Mouse (Mus musculus): ENCODE measurements at regions not wholly inside any gene's neighbourhood (a gene's known extent, or its start where the extent isn't known, plus 50 kb on each side); places are given as distances from the start of the nearest gene placed in this dataset.

DNA sequence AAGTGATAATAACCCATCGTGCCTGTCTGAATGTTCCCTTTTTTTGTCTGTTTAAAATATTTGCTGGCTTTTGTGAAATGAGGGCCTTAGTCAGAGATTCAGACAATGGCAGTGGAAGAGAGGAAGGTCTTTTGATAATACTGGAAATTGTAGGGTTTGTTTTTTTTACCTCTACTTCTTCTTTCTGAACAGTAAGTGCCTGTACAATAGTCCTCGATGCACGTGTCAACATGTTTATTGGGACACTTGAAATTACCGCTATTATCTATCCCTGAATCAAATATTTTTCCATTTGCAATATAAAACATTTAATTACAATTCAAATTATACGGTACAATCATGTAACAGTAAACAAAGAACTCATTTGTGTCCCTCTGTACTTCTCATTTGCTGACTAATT lies 733.5 kb downstream of the Fam19a2 start:
- Histone ChIP-seq H3K27ac (no peak overlapping the region), H3K9me3 (replicated peaks; ENCODE audit: low read length) (no peaks in the 10 kb centered on the region), H3K4me1 (replicated peaks; ENCODE audit: insufficient read depth, low read length) (no peaks in the 10 kb centered on the region), H3K9ac (ENCODE audit: low read depth, low read length) (no peak overlapping the region), H3K36me3 (ENCODE audit: insufficient read depth, low read length) (no peaks in the 10 kb centered on the region), H3K27me3 (ENCODE audit: insufficient read depth, low read length) (no peaks in the 10 kb centered on the region), H3K4me3 (replicated peaks; ENCODE audit: low read depth, low read length) (no peak overlapping the region), H3K4me2 (ENCODE audit: low read length) (no peak overlapping the region)
- ATAC-seq (replicated peaks; ENCODE audit: low FRiP score, low read depth) = no peak
- no peak for TF ChIP-seq CTCF (IDR thresholded peaks at IDR 0.05; ENCODE audit: low read depth)
- 89% methylated on average over 5 of the region's 5 CpGs for WGBS
- no peak for DNase-seq (ENCODE audit: low spot score)

DNA sequence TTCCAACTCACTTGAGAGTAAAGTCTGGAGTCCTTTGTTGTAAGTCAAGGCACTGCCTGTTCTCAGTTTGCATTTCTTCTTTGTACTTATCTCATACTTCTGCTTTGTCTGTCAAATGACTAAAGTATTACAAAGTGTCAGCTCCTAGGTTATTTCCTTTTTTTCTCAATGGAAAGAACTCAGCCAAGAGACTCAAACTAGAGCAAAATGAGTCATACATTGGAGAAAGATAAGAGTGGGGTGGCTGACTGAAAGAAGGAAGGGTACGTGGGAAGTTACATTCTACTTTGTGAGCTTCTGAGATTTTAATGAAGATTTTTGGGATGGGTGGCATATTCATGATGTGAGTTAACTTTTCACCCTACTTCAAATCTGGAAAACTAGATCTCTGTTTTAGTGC lies 735.2 kb downstream of the Fam19a2 start:
- Histone ChIP-seq H3K27me3 (ENCODE audit: insufficient read depth, low read length) (no peaks in the 10 kb centered on the region), H3K4me1 (replicated peaks; ENCODE audit: insufficient read depth, low read length) (no peaks in the 10 kb centered on the region), H3K27ac (no peak overlapping the region), H3K4me3 (replicated peaks; ENCODE audit: low read depth, low read length) (no peak overlapping the region), H3K9me3 (replicated peaks; ENCODE audit: low read length) (no peaks in the 10 kb centered on the region), H3K9ac (ENCODE audit: low read depth, low read length) (no peak overlapping the region), H3K4me2 (ENCODE audit: low read length) (no peak overlapping the region), H3K36me3 (ENCODE audit: insufficient read depth, low read length) (no peaks in the 10 kb centered on the region)
- ATAC-seq (replicated peaks; ENCODE audit: low FRiP score, low read depth) = no peak
- DNase-seq (ENCODE audit: low spot score) = no peak
- no peak for TF ChIP-seq CTCF (IDR thresholded peaks at IDR 0.05; ENCODE audit: low read depth)
- 70% methylated on average over 1 of the region's 1 CpGs for WGBS

DNA sequence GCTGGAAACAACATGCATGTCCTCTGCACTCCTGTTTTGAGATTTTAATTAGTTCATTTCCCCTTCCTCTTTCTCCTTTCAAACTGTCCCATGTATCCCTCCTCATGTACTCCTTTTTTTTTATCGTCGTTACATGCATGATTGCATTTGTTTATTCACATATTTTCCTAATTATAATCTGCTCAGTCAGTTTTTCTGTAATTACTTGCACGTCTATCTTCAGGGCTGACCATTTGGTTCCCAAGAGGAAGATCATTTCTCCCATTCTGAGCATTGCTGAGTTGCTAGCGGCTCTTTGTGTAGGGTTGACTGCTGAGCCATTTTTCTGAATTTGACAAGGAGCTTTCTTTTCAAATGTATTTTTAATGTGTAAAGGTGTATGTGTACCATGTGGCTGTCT lies 781.2 kb downstream of the Fam19a2 start:
- H3K9ac ChIP-seq (ENCODE audit: low read depth, low read length) = no peak overlapping the region
- TF ChIP-seq CTCF (IDR thresholded peaks at IDR 0.05; ENCODE audit: low read depth) = no peak
- H3K27me3 ChIP-seq (ENCODE audit: insufficient read depth, low read length) = no peaks in the 10 kb centered on the region
- DNase-seq (ENCODE audit: low spot score) = no peak
- H3K36me3 ChIP-seq (ENCODE audit: insufficient read depth, low read length) = no peaks in the 10 kb centered on the region
- no peaks in the 10 kb centered on the region for H3K4me1 ChIP-seq (replicated peaks; ENCODE audit: insufficient read depth, low read length)
- ATAC-seq (replicated peaks; ENCODE audit: low FRiP score, low read depth) = no peak
- H3K9me3 ChIP-seq (replicated peaks; ENCODE audit: low read length) = no peaks in the 10 kb centered on the region
- H3K27ac ChIP-seq = no peak overlapping the region
- WGBS = 78% methylated on average over 4 of the region's 4 CpGs
- H3K4me3 ChIP-seq (replicated peaks; ENCODE audit: low read depth, low read length) = no peak overlapping the region
- no peak overlapping the region for H3K4me2 ChIP-seq (ENCODE audit: low read length)

DNA sequence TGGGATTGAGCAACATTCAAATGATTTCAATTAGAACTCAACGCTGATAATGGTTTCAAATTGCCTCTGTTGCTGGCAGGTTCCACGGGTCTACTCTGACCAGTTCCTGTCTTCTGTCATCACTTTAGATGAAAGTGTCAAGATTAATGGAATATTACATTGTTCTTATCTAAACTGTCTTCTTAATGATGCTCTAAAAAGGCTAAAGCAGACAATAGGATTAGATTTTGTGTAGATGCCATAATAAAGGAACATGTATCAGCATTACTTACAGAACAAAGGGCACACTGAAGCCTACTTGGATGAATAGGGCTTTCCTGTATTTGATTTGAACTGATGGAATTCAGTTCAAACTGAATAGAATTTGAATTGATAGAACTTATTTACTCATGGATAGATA lies 782.0 kb downstream of the Fam19a2 start:
- 81% methylated on average over 2 of the region's 2 CpGs for WGBS
- TF ChIP-seq CTCF (IDR thresholded peaks at IDR 0.05; ENCODE audit: low read depth) = no peak
- DNase-seq (ENCODE audit: low spot score) = no peak

DNA sequence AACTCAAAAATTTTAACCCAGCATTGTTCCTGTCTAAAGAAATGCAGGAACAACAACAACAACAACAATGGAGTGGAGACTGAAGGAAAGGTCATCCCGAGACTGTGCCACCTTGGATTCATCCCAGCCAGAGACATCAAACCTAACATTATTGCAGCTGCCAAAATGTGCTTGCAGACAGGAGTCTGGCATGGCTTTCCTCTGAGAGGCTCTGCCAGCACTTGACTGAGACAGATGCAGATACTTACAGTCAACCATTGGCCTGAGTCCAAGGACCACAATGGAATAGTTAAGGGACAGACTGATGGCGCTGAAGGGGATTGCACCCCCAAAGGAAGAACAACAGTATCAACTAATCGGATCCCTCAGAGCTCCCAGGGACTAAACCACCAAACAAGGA lies 819.0 kb downstream of the Fam19a2 start:
- ATAC-seq (replicated peaks; ENCODE audit: low FRiP score, low read depth) (no peak), DNase-seq (ENCODE audit: low spot score) (no peak)
- no peak overlapping the region for H3K9ac ChIP-seq (ENCODE audit: low read depth, low read length)
- no peak overlapping the region for H3K27ac ChIP-seq
- no peaks in the 10 kb centered on the region for H3K27me3 ChIP-seq (ENCODE audit: insufficient read depth, low read length)
- no peak overlapping the region for H3K4me3 ChIP-seq (replicated peaks; ENCODE audit: low read depth, low read length)
- no peaks in the 10 kb centered on the region for H3K36me3 ChIP-seq (ENCODE audit: insufficient read depth, low read length)
- no peak for TF ChIP-seq CTCF (IDR thresholded peaks at IDR 0.05; ENCODE audit: low read depth)
- 73% methylated on average over 3 of the region's 3 CpGs for WGBS
- no peaks in the 10 kb centered on the region for H3K9me3 ChIP-seq (replicated peaks; ENCODE audit: low read length)
- H3K4me2 ChIP-seq (ENCODE audit: low read length) = no peak overlapping the region
- H3K4me1 ChIP-seq (replicated peaks; ENCODE audit: insufficient read depth, low read length) = no peaks in the 10 kb centered on the region

More for the DNA sequence above, 782.0 kb downstream of the Fam19a2 start:
- Histone ChIP-seq H3K9ac (ENCODE audit: low read depth, low read length) (no peak overlapping the region), H3K4me1 (replicated peaks; ENCODE audit: insufficient read depth, low read length) (no peaks in the 10 kb centered on the region), H3K27me3 (ENCODE audit: insufficient read depth, low read length) (no peaks in the 10 kb centered on the region), H3K4me3 (replicated peaks; ENCODE audit: low read depth, low read length) (no peak overlapping the region), H3K27ac (no peak overlapping the region), H3K9me3 (replicated peaks; ENCODE audit: low read length) (no peaks in the 10 kb centered on the region), H3K4me2 (ENCODE audit: low read length) (no peak overlapping the region), H3K36me3 (ENCODE audit: insufficient read depth, low read length) (no peaks in the 10 kb centered on the region)
- ATAC-seq (replicated peaks; ENCODE audit: low FRiP score, low read depth) = no peak

DNA sequence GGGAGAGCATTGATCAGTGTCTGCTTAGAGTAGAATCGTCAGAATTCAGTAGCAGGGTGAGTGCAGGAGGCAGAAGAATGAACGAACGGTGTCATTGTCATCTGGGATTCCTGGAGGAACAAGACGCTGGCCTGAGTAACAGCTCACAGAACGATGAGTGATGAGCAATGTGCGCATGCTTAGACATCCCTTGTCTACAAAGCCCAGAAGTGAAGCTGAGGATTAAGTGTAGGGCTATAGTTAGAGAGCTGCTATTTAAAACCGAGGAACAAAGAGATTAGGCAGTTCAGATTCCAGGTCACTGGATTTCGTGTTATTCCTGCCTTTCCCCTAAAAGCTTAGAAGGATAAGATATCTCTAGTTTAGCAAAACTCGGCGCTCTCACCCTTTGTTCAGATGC lies 826.8 kb downstream of the Fam19a2 start:
- H3K27me3 ChIP-seq (ENCODE audit: insufficient read depth, low read length) = no peaks in the 10 kb centered on the region
- no peaks in the 10 kb centered on the region for H3K4me1 ChIP-seq (replicated peaks; ENCODE audit: insufficient read depth, low read length)
- WGBS = 83% methylated on average over 10 of the region's 10 CpGs
- DNase-seq (ENCODE audit: low spot score) (no peak), ATAC-seq (replicated peaks; ENCODE audit: low FRiP score, low read depth) (no peak)
- H3K4me3 ChIP-seq (replicated peaks; ENCODE audit: low read depth, low read length) = no peak overlapping the region
- H3K9me3 ChIP-seq (replicated peaks; ENCODE audit: low read length) = no peaks in the 10 kb centered on the region
- no peaks in the 10 kb centered on the region for H3K36me3 ChIP-seq (ENCODE audit: insufficient read depth, low read length)
- H3K27ac ChIP-seq = no peak overlapping the region
- no peak for TF ChIP-seq CTCF (IDR thresholded peaks at IDR 0.05; ENCODE audit: low read depth)
- no peak overlapping the region for H3K9ac ChIP-seq (ENCODE audit: low read depth, low read length)
- no peak overlapping the region for H3K4me2 ChIP-seq (ENCODE audit: low read length)

DNA sequence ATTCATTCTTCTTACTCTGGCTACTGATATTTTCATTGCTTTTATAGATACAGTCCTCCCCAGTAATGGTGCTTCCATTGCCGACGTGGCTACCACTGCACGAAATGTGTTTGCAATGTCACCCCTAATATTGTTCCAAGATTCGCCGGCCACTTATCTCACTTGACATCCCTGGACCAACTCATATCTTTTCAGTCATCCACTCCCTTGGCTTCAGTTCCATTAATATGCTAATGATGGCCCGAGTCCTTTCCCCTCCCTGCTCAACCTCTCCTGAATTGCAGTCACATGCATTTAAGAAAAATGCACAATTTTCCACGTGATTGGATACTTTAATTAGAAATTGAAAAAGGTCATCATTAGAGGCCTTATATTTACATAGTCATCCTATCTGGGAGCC lies 827.6 kb downstream of the Fam19a2 start:
- no peaks in the 10 kb centered on the region for H3K4me1 ChIP-seq (replicated peaks; ENCODE audit: insufficient read depth, low read length)
- no peaks in the 10 kb centered on the region for H3K36me3 ChIP-seq (ENCODE audit: insufficient read depth, low read length)
- H3K4me3 ChIP-seq (replicated peaks; ENCODE audit: low read depth, low read length) = no peak overlapping the region

More for the DNA sequence above, 827.6 kb downstream of the Fam19a2 start:
- no peak for DNase-seq (ENCODE audit: low spot score)
- ATAC-seq (replicated peaks; ENCODE audit: low FRiP score, low read depth) = no peak
- WGBS = 84% methylated on average over 7 of the region's 7 CpGs
- Histone ChIP-seq H3K4me2 (ENCODE audit: low read length) (no peak overlapping the region), H3K27ac (no peak overlapping the region), H3K9ac (ENCODE audit: low read depth, low read length) (no peak overlapping the region), H3K9me3 (replicated peaks; ENCODE audit: low read length) (no peaks in the 10 kb centered on the region), H3K27me3 (ENCODE audit: insufficient read depth, low read length) (no peaks in the 10 kb centered on the region)
- no peak for TF ChIP-seq CTCF (IDR thresholded peaks at IDR 0.05; ENCODE audit: low read depth)
